Mouse (Mus musculus): Measurements from ENCODE around the gene Med23.

DNA sequence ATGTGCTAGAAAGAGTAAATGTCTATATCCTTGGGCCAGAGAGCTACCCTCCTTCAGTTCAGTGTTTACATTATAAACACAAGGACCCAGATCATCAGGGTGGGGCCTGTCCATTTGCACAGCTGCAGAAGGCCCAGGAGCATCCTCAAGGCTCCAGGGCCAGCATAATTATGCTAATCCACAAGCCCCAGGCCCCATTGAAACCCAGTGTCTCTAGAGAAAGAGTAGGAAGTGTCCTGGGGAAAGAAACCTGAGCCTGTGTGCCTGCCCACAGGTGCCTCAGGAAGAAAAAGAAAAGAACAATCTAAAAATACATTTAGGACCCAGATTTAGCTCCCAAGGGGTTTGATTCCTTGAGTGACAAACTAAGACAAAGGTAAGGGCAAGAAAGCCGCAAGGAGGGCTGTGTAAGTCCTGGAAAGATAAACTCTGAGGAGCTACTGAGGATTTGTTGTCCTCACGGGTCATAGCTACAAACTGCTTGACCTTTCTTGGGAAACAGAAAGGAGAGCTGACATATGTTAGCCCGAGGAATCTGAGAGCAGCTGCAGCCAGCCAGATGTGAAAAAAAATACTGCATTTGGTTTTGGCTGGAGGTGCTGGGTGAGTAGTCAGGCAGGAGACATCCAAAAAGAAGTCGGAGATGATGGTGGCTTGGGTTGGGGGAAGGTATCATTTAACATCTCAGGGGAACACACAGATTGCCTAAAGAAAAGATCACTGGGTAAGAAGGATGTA lies 35.0 kb upstream of the Med23 start:
- TF ChIP-seq CTCF (conservative IDR thresholded peaks at IDR 0.05; ENCODE audit: insufficient read depth, insufficient read length, low read depth, low read length) (no peak), POLR2A (IDR thresholded peaks at IDR 0.05; ENCODE audit: low read depth, low read length) (no peak)

Data from kidney, adult 2 months (tissue).